Mouse (Mus musculus) embryonic fibroblast, embryonic 13.5 days (primary cell): ENCODE results near the gene Ggn.

Source experiments
- CTCF ChIP-seq: IDR thresholded peaks from 2 replicates; pipeline ENCODE4 v1.5.1; 2011; ENCODE audit warnings: mild to moderate bottlenecking, control low read depth, low read length, moderate library complexity, borderline replicate concordance; ENCODE audit not compliant: insufficient read depth
- POLR2A ChIP-seq: IDR thresholded peaks from 2 replicates; pipeline ENCODE4 v1.6.1; 2011; ENCODE audit warnings: low read depth, mild to moderate bottlenecking, control low read depth, low read length, moderate library complexity

DNA sequence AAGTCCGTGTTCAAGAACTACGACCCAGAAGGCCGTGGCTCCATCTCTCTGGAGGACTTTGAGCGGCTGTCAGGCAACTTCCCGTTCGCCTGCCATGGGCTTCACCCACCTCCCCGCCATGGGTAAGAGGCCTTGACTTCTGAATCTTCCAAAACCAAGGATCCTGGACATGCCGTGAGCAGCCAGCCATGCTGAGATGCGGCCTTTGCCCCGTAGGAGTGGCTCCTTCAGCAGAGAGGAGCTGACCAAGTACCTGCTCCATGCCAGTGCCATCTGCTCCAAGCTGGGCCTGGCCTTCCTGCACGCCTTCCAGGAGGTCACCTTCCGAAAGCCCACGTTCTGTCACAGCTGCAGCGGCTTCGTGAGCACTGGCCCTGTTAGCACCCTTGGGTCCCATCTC is 21.2 kb upstream of the Ggn start:
- TF ChIP-seq POLR2A = no peak
- no peak for TF ChIP-seq CTCF
